Mouse (Mus musculus) urinary bladder, postnatal 4 days (tissue): ENCODE measurements around the gene Kcnj9.

Source experiments
- DNase-seq, 2 experiments: peaks; one replicate each; pipeline ENCODE4 v3.0.0; 2021 to 2022; ENCODE audit warnings: low spot score in 2 of 2

The Kcnj9 gene

GRCm38 (mm10) chr1:172333512-172333911 lies 4.4 kb upstream of the Kcnj9 start:
- no peak for DNase-seq

DNA sequence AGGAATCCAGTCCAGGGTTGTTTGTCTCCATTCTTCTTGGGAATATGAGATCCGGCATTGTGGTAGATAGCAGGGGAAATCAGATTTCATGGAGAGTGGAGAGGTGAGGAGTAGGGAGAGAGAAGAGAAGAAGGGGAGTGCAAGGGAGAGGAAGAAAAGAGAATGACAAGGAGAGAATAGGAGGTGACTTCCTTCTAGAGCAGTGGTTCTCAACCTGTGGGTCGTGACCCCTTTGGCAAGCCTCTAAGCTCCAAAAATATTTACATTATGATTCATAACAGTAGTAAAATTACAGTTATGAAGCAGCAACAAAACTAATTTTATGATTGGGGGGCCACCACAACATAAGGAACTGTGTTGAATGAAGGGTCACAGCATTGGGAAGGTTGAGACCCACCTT lies 3.8 kb upstream of the Kcnj9 start:
- DNase-seq = no peak

GRCm38 (mm10) chr1:172331422-172331947 lies 2.4 kb upstream of the Kcnj9 start:
- no peak for DNase-seq

- no peak for DNase-seq
Observed at GRCm38 (mm10) chr1:172329616-172330015, 498 bp upstream of the Kcnj9 start.

DNA sequence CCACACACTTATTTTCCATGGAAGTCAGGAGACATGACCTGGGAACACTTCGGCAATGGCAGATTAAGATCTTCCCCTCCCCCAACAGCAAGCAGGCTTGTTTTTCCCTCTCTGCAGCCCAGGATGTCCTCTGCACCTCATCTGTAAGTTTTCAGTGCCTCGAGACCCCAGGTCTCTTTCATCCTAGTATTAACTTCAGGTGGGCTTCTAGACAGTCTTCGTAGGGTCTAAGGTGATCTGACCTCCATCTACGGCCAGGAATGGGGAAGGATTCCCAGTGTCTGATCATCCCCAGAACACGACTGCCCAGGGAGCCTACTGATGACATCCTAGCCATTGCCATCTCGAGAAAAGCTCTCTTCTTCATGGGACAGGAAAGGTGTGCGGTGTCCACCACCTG lies 657 bp downstream of the Kcnj9 start:
- DNase-seq = no peak

DNA sequence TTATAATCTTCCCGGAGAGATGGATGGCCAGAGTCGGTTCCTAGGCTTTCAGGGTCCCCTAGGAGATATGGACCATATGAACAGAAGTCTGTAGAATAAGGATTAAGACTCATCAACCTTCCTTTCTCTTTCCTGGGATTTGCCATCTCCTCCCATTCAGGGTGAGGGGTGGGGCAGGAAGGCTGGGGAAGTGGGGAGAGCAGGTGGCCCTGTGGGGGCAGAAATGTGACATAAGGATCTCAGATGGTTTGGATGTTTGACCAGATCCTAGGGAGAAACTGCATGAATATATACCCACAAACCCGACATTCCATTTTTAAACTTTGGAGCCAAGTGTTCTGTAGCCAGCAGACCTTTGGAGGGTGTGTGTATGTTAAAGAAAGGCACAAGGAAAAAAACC lies 1.1 kb downstream of the Kcnj9 start:
- no peak for DNase-seq

- no peak for DNase-seq
Observed at GRCm38 (mm10) chr1:172327206-172328001, 1.7 kb downstream of the Kcnj9 start.

DNA sequence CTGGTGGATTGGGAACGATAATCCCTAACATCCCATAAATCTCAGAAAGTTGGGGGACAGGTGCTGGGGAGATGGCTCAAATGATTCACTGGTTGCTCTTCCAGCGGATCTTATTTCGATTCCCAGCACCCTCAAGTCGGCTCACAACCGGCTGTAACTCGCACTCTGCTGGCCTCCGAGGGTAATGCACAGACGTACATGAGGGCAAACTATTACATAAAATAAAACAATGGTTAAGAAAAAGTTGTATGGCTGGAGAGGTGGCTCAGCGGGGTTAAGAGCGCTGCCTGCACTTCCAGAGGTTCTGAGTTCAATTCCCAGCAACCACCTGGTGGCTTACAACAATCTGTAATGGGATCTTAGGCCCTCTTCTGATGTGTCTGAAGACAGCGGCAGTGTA lies 2.4 kb downstream of the Kcnj9 start:
- DNase-seq = no peak

- DNase-seq = peak; percentile 52 to 73
Observed at GRCm38 (mm10) chr1:172325680-172326535, 3.2 kb downstream of the Kcnj9 start.

- peak; percentile 54 to 75 for DNase-seq
Observed at GRCm38 (mm10) chr1:172324725-172325124, 4.4 kb downstream of the Kcnj9 start.

- no peak for DNase-seq
Observed at GRCm38 (mm10) chr1:172323801-172324359, 5.2 kb downstream of the Kcnj9 start.

DNA sequence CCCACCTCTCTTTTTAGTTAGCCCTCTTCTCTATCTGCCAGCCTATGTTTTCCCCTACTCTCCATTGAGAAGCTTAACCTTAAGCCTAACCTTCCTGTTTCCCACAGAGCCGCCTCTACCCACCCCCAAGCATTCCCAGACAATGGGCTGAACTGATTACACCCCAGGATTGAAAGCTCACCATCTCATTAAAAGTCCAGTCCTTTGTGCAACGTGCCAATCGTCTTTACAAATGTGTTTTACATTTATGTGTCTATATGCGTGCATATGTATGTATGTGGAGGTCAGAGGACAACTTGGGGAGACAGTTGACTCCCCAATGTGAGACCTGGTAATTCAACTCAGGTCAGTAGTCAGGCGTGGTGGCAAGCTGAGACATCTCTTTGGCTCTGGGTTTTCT lies 5.8 kb downstream of the Kcnj9 start:
- no peak for DNase-seq

GRCm38 (mm10) chr1:172322725-172323124 lies 6.4 kb downstream of the Kcnj9 start:
- DNase-seq = no peak

DNA sequence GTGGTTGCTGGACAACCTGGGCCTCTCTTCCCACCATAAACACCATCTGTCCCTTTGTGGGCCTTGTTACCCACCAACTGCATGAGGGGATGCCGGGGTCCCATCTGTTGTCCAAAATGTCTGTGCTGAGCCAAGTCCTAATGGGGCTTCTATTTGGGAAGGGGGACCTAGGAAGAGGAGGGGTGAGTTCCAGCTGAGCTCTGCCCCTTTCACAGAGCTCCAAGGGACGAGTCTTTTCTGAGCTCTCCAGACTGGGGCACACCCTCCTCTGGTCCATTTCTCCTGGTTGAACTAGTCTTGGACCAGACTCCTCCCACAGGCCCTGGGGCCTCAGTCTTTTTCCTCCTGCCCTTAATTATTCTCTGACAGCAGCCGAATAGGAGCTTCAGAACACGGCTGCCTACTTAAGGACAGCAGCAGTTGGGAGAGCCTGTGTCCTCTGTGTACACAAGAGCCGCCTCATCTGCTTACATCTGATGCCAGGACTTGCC lies 9.2 kb downstream of the Kcnj9 start:
- no peak for DNase-seq

DNA sequence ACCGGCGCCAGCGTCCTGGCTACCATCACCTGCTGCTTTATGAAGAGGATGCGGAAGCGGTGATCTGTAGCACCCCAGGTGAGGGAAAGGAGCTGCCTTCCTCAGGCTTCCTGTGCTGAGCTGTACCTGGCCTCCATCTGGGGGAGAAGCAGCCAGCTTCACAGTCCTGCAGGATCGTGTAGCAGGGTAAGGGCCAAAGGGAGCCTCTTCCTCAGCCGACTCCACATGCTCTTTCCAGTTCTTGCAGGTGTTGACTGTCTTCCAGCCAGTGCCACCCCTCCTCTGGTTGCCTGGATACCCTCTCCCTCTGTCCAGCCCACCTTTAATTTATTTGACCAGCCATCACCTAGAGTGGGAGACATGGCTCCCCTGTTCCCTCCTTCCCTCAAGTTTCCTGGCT lies 9.8 kb downstream of the Kcnj9 start:
- no peak for DNase-seq

DNA sequence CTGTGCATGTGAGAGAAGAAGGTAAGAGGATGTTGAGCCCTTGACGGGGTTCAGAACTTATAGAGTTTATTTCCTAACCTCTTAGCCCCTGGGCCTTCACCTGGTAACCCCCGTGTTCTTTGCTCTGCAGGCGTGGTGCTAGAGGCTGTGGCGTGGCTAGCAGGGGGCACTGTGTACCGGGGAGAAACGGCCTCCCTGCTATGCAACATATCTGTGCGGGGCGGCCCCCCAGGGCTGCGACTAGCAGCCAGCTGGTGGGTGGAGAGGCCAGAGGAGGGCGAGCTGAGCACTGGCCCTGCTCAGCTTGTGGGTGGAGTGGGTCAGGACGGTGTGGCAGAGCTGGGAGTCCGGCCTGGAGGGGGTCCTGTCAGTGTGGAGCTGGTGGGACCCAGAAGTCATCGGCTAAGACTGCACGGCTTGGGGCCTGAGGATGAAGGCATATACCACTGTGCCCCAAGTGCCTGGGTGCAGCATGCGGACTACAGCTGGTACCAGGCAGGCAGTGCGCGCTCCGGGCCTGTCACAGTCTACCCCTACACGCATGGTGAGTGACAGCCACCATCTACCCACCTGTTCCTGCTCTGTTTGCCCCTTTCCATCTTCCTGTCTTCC lies 10.6 kb downstream of the Kcnj9 start:
- no peak for DNase-seq

DNA sequence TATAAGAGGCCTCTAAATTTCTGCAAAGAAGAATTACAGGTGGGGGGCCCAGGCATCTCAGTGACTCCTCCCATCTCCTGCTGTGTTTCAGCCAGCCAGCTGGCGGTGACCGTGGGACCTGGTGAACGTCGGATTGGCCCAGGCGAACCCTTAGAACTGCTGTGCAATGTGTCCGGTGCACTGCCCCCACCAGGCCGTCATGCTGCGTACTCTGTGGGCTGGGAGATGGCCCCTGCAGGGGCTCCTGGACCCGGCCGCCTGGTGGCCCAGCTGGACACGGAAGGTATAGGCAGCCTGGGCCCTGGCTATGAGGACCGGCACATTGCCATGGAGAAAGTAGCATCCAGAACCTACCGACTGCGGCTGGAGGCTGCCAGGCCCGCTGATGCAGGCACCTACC lies 11.2 kb downstream of the Kcnj9 start:
- no peak for DNase-seq

GRCm38 (mm10) chr1:172317431-172317830 lies 11.7 kb downstream of the Kcnj9 start:
- no peak for DNase-seq

- no peak for DNase-seq
Observed at GRCm38 (mm10) chr1:172314911-172315310, 14.2 kb downstream of the Kcnj9 start.

GRCm38 (mm10) chr1:172313613-172314411 lies 15.3 kb downstream of the Kcnj9 start:
- no peak for DNase-seq
